Mouse (Mus musculus) layer of hippocampus, adult 11-12 months (tissue): ENCODE results near the gene Fbxo21.
A peak's percentile ranks its signal among the peaks of the same experiment; 100 is the strongest.

Experiments used
- DNase-seq: peaks from one replicate; pipeline ENCODE4 v3.0.0; 2022; ENCODE audit warnings: low spot score

Gene Fbxo21

DNA sequence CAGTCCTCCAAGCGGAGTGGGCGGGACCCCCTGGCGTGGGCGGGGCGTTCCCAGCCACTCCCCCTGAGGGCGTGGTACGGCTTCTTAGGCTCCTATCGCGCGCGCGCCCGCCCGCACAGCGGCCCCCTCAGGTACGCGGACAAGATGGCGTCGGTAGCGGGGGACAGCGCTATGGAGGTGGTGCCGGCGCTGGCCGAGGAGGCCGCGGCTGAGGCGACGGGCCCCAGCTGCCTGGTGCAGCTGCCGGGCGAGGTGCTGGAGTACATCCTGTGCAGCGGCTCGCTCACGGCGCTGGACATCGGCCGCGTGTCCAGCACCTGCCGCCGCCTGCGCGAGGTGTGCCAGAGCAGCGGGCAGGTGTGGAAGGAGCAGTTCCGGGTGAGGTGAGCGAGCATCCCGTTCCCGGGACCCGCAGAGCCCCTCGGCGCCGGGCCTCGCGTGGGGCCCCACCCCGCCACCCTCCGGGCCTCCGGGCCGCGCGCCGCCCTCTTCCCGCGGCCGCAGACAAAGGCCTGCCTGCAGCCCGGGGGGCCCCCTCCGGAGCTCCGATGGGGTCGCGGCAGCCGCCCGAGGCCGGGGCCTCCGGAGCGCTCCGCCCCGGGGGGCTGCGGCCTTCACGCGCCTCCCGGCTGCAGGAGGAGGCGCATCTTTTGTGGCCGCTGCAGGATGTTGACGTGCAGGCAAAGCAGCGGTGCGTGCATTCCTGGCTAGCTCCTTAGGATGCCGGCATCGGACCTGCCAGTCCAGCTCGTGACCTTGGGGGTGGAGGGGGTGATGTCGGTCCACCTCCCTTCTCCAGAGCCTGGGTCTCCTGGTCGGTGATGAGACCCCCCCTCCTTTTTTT lies at the start of gene Fbxo21:
Fbxo21 (plus strand) TSS at position 74 of the 844 bp plus-strand sequence.
- peak; percentile 98 for DNase-seq

DNA sequence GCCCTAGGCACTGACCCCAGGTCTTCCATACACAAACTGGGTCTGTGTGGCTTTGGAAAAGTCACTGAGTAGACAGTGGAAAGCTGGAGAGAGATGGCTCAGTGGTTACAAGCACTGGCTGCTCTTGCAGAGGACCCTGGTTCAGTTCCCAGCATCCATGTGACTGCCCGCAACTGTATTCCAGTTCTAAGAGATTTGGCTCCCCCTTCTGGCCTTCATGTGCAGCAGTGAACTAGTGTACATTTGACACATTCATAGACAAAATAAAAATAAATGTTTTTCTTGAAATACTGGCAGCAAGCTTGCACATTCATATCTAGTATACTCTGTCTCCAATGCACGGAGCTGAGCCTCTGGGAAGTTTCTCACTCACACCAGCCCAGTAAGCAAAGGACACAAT lies 48.0 kb upstream of the Fbxo21 start:
- no peak for DNase-seq

DNA sequence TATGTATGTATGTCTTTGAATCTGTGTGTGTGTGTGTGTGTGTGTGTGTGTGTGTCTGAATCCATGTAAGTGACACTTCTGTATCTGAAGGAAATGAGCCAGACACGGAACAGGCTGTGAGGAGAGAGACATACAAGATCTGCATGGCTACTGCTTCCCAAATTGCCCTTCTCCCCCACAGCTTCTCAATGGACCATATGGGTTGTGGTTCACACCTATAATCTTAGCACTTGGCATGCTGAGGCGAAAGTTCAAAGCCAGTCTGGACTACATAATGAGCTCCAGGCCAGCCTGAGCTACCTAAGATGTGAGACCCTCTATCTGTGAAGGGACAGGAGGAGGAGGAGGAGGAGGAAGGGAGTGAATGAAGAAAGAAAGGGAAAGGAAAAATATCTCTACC lies 44.3 kb upstream of the Fbxo21 start:
- no peak for DNase-seq

DNA sequence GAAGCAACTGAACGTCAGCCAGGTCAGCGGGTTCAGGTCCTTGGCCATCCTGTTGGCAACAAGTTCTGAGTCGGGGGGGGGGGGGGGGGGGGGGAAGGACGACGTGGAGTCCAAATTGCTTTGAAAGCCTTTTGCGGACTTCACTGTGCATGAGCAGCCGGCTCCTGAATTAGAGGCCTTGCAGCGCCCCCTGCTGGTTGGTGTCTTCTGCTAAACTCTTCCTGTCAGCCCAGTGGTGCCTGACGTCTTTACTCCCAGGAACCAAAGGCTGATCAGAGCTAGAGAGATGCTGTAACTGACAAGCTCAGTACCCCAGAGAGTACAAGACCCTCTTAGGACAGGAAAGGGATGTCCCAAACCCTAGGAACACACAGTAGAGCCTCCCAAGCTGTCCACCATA lies 43.7 kb upstream of the Fbxo21 start:
- peak; percentile 89 for DNase-seq

DNA sequence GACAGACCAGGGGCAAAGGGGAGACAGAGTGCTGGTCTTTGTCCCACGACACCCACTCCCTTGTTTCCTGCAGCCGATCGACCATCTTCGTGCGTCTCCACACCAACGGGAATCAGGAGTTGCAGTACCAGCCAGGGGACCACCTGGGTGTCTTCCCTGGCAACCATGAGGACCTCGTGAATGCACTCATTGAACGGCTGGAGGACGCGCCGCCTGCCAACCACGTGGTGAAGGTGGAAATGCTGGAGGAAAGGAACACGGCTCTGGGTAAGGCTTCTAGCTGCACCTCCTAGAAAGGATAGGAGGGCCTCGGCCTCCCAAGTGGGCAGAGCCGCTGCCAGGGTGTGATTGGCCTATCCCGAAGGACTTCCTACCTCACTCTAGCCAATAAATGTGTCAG lies 40.2 kb upstream of the Fbxo21 start:
- no peak for DNase-seq

DNA sequence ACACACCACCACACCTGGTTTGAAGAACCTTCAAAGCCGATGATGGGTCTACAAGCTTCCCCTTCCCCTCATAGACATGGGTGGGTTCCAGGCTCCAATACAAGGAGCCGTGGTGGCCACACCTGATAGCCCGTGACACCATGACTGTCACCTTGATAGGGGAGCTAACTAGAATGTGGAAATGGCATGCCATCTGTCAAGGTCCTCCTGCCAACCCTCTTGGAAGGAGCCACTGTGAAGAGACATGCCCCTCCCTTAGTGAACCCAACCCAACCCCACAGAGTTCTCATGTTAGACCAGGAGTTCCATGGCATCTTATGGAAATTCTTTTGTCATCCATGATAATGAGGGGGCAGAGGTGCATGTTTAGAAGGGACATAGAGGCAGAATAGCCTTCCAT lies 39.3 kb upstream of the Fbxo21 start:
- DNase-seq, result no peak

DNA sequence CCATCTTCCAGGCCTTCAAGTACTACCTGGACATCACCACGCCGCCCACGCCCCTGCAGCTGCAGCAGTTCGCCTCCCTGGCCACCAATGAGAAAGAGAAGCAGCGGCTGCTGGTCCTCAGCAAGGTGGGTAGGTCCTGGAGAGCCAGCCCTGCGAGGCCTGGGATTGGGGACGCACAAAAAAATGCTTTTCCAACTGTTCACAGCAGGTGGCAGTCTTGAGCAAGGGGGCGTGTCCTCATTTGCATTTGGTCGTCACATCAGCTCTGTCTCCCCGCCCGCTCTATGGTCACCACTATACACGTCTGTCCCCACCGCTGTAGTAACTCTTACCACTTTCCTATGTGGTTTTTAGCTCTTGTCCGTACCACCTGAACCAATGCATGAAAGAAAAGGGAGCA lies 38.3 kb upstream of the Fbxo21 start:
- DNase-seq, result peak; percentile 43

DNA sequence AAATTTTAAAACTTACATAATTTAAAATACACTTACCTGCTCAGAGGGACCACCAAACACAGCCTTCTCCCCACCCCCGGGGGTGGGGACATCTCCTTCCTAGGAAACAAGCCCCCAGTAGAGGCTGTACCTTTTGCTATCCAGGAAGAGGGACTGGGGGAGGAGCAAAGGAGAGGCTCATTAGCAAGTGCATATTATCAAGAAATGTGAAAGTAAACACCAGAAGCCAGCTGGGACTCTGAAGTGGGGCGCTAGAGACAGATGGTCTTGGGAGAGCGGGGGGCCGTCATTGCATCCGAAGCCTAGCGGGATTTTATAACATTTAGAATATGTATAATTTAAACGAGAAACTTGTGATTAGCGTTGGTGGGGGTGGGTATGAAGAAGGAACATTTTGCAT lies 37.1 kb upstream of the Fbxo21 start:
- DNase-seq, result peak; percentile 28

DNA sequence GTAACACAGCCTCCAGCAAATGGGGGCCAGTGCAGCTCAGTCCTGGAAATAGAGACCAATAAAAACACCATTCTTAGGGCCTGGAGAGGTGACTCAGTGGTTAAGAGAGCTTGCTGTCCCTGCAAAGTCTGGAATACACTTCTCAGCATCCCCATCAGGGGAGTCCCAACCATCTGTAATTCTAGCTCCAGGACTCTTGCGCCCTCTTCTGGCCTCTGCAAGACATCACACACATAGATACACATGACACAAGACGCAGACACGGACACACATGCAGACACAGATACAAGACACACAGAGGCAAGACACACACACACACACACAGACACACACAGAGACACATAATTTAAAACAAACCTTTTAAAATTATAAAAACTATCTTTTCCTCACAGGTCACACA lies 35.0 kb upstream of the Fbxo21 start:
- no peak for DNase-seq

DNA sequence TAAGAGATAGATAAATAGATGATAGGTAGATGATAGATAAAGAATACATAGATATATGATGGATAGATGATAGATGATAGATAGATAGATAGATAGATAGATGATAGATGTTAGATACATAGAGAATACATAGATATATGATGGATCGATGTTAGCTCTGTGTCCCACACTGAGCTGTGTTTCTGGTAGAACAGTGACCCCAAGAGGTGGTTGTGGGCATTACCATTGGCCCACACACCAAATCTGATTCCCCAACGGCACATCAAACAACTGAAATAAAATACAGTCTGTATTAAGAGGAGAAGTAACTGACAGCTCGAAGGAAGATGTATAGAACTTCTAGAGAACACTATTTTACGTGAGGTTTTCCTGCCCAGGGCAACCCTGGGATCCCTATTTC lies 29.9 kb upstream of the Fbxo21 start:
- peak; percentile 71 for DNase-seq

DNA sequence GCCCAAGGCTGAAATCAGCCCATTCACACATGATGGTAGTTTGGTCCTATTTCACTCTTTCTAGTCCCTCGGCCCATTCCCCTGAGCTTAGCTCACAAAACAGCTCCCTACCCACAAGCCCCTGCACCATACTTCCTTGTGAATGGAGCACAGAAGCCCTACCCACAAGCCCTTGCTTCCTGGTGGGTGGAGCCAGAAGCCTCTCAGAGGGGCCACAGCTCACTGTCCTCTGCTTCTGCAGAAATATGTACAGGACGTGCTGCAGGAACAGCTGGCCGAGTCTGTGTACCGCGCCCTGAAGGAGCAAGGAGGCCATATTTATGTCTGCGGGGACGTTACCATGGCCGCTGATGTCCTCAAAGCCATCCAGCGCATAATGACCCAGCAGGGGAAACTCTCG lies 27.1 kb upstream of the Fbxo21 start:
- no peak for DNase-seq

DNA sequence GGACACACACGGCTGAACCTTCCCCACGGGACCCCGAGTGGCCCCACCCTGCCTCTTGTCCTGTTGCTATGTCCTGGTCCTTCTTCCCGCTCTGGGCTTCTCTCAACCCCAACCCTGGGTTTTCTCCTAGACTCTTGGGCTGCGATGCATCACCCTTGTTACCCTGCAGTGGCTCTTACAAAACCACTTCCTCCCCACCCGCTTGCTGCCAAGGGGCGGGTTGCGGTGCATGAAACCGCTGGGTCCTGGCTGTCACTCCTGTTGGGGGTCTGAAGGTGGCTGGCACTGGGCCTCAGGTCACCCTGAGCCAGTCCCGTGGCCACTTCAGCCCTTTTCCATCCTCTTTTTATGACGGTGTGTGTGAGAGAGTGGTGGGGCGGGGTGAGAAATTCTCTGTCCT lies 22.6 kb upstream of the Fbxo21 start:
- DNase-seq, result no peak

DNA sequence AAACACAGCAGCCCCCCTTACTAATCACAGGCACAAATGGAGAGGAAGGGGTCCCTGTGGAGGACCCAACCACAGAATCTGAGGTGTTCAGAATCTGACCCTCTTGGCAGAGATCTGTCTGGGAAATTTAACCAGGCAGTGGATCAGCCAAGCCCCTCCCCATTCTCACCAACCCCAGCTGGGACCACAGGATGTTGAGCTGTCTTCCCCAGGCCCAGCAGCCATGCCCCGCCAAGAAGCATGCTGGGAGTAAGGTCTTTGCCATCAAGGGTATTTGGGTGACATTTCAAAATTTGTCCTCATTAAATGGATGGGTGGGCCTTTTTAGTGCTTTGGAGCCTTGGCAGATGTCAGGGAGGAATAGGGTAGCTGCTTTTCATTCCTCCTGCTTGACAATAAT lies 22.1 kb upstream of the Fbxo21 start:
- no peak for DNase-seq

DNA sequence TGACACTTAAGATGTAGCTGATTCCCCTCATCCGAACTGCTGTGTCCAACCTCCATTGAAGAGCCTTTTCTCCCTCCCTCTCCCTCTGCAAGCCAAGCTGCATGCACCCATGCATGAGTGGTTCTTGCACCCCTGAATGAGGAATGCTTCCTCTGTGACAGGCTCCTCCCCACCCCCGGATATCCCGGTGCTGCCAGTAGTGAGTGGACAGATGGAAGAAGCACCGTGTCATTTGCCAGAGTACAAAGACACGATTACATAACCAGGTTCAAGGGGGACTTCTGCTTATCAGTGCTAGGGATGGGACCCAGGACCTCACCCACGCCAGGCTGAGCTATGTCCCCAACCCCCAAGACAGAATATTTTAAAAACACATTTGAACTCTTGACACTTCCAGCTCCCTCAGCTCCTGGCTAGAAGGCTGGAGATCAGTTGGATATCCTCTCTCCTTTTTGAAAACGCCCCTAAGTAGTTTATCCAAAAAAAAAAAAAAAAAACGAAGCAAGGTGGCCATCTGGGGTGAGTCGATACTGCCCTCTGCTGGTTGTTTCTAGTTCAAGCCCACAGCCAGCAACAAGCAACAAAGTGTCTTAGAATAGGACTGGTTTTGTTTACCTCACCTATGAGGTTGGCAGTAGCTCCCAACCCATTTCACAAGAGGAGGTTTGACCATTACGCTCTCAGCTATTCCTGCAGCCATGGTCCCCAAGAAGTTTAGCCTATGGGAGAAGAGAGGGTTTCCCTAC lies 20.7 kb upstream of the Fbxo21 start:
- peak; percentile 45 for DNase-seq

DNA sequence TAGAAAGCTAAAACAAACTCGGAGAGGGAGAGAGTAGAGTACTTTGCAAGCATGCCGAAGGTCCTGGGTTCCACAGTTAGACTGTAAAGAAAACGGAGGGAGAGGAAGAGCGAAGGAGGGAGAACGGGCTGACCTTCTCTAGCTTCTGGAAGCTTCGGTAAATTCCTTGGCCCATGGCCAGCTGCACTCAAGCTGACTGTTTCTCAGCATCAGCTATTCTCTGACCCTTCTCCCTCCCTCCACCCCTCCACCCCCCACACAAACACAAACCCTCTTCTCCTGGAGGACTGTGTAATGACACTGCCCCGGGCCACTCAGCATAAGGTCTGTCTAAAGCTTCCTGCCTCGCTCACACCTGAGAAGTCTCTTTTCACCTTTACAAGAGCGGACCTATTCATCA lies 11.8 kb upstream of the Fbxo21 start:
- no peak for DNase-seq

DNA sequence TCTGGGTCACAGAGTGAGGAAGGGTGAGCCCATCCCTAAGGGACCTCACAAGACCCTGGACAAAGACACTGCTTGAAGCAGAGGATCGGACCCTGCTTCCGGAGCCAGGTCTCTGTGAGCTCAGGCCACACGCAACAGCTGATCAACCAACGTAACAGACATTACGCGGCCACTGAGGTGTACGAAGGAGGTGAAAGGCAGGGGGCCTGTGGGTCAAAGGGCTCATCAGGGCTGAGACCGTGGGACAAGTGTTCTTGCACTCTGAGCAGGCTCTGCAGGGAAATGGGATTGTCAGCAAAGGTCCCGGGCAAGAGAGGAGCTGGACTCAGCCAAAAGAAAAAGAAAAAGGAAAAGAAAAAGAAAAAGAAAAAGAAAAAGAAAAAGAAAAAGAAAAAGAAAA lies 9.6 kb upstream of the Fbxo21 start:
- no peak for DNase-seq

DNA sequence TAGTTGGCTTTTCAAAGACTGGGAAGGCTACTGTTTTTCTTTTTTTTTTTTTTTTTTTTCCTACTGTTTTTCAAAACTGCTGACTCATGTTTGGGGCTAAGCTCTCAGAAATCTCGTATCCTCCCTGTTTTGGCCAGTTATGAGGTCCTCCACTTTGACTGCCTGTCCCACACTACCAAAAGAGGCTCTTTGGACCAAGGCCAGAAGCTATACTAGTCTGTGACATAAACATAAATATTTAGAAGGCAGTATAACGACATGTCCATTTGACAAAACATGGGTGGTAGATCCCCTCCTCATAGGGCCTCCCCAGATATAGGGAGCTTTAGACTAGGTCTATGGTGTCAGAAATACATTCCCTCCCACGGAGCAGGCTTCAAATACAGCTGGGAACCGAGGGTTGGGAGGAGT lies 8.9 kb upstream of the Fbxo21 start:
- DNase-seq, result no peak

DNA sequence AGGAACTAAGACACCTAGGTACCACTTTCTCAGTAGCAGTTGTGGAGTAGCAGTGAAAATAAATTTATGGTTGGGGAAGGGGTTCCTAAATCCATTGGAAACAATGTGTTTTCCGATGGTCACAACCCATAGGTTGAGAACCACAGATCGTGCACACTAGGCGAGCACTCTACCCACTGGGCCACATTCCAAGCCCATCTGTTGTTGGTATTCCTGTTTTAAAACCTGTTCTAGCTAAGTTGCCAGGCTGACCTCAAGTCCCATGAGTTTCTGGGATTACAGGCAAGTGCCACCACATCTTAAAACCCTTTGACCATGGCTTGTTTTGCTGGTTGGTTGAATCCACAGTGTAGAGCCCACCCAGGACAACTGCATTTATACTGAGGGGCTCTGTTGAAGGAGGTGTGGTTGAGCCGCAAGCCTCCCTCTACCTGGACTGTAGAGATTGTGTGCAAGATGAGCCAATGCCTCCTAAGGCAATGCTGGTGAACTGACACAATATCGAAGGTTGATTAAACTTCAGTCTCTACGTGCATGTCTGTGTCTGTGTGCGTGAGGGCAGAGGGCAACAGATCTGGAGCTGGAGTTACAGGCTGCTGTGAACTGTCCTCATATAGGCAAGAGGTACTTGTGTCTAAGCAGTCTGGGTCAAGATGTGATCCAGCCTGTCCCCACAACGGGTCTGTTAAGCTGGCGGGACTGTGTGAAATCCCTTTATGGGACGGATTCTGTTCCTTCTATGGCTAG lies 6.7 kb upstream of the Fbxo21 start:
- no peak for DNase-seq

DNA sequence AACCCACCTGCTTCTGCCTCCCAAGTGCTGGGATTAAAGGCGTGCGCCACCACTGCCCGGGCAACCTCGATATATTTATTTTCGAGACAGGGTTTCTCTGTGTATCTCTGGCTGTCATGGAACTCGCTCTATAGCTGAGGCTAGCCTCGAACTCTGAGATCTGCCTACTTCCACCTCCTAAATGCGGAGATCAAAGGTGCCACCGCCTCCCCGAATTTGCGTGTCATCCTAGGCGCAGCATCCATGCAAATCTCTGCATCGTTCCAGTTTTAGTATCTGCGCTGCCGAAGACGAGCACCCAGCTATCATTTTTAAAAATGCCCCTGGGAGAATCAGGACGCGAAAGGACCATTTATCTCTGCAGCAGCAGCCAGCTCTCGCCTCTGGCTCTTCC lies 270 bp upstream of the Fbxo21 start:
- no peak for DNase-seq

DNA sequence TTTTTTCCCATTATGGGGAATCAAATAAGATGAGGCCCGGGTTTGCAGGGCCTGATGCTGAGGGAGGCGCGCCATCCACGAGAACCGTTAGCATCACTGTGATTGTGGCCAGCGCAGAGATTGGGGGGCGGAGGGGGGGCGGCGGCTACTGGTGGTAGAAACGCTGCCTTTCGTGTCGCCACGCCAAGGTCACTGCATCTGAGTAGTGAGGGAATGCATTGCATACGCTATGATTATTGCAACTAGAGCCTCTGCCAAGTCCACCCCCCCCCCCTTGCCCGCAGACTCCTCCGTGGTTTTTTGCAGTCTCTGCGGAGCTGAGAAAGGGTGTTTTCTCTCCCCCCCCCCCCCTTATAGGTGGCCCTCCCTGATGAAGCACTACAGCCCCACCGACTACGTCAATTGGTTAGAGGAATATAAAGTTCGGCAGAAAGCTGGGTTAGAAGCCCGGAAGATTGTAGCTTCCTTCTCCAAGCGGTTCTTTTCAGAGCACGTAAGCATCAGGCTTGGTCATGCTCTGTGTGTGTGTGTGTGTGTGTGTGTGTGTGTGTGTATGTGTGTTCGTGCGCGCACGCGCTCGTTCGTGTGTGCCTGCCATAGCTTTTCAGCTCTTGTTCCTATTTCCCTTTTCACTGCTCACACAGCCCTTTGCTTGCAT lies 1.1 kb downstream of the Fbxo21 start:
- DNase-seq, result peak; percentile 62

DNA sequence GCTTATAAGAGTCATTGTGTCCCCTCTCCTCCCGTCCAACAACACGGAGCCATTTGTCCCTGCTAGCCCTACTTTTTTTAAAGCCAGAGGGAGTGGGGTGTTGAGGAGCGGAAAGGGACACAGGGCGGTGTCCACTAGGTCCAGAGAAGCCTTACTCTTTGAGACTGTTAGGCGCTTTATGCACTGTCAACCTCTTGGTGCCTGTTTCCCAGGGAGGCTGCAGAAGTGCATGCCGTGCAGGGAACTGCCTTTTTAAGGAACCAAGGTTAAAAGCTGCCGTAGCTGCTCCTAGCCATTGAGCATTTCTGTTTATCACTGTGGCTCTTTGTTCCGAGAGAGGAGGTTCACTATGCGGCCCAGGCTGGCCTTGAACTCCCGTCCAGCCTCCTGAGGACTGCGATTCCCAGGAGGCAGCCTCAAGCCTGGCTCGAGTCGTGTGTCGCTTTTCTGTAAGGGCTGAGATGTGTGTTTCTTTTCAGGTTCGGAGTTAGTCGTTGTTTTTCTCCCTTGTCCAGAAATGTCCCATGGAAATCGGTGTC lies 1.7 kb downstream of the Fbxo21 start:
- no peak for DNase-seq

DNA sequence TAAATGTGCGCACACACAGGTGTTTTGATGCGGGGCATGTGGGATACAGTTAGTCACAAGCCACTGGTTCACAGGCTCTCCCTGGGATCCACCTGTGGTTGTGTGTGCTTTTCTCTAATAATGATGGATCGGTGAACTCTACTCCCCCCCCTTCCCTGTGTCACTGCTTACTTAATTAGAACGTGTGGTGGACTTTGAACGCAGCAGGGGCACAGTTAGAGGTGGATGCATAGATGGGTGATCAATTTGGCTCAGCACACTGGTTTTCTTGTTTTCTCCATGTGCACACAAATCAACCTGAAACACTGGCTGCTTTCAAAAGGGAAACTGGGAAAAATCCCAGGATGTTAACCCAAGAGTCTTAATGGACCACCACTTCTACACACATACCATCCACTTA lies 2.6 kb downstream of the Fbxo21 start:
- no peak for DNase-seq
